Mouse (Mus musculus): ENCODE results near the gene Abca7.

Abca7 gene

DNA sequence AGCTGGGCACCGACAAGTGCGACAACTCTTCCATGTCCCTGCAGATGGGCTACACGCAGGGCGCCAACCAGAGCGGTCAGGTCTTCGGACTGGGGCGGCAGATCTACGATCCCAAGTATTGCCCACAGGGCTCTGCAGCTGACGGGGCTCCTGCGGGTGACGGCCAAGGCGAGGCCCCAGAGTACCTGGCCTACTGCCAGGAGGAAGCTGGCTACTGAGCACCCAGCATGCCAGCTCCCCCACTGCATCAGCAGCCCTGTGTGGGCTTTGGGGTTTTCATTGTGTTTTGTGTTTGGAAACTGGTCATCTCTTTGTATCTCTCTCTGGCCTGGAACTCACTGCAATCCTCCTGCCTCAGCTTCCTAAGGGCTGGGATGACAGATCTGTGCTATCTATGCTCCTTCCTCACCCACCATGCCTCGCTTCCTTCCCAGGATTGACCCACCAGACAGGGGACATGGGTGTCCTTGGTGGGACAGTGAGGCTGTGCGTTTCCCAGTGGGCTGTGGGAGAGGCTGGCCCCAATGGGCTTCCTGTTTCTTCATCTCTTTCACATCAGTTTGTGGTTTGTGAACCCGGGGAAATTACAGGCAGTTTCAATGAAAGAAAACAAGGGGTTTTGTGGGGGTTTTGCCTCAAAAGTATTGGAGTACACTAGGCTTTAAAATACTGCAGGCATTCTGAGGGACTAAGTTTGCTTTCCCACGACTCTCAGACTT, 1.7 kb upstream of the Abca7 start:
- no peak for DNase-seq (ENCODE audit: low spot score in 2 of 2)

GRCm38 (mm10) chr10:79995636-79996035, 658 bp upstream of the Abca7 start:
- DNase-seq (ENCODE audit: low spot score in 2 of 2), result no peak

GRCm38 (mm10) chr10:79997034-79997760, 903 bp downstream of the Abca7 start:
- peak; percentile 61 to 76 for DNase-seq (ENCODE audit: low spot score in 2 of 2)

DNA sequence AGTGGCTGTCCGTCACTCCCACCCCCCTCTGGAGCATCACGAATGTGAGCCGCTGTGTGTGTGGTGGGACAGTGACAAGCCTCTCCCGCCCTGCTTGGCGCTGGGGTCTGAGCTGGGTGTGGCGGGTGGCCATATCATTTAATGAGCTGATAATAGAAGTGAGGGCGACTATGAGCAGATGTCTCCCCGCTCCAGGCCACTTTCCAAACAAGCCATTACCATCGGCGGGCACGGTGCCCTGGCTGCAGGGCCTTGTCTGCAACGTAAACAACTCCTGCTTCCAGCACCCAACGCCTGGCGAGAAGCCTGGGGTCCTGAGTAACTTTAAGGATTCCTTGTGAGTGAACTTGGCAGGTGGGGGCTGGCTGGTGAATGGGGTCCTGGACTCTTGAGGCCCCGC, 1.5 kb downstream of the Abca7 start:
- no peak for DNase-seq (ENCODE audit: low spot score in 2 of 2)

- DNase-seq (ENCODE audit: low spot score in 2 of 2), result no peak
These were observed 5.7 kb downstream of the Abca7 start for GRCm38 (mm10) chr10:80001945-80002344.

- DNase-seq (ENCODE audit: low spot score in 2 of 2), result no peak
These were observed 6.5 kb downstream of the Abca7 start for GRCm38 (mm10) chr10:80002829-80003228.

DNA sequence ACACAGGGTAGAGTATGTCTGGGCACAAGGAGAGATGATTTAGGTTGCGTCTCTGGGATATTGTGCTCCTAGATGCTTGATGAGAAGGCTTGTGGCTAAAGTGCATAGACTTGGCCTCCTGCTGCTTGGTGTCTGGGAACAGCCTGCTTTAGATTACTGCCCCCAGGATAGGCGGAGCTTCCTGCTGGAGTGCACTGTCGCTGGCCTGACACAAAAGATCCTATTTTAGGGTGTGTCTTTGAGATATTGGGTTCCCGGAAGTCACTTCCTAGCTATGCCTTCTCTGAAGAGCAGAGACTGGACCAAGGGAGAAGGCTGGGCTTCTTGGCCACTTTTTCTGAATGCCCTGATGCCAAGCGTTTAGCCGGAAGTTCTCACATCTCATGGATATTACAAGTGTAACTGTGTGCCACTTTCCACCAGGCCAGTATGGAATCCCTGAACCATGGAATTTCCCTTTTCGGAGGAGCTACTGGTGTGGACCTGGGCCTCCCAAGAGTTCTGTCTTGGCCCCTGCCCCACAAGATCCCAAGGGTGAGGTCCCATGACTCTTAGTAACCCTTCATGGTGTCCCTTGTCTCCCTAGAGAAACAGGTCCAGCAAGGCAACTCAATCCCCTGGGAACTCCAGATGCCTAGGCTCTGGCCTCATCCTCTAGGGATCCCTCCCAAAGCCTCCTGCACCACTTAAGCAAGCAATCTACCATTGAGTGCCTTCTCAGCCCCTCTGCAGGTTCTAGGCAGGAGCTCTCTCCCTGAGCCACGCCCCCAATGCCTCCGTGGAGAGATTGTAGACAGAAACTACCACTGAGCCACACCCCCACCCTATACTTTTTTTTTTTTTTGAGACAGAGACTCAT, 7.3 kb downstream of the Abca7 start:
- no peak for DNase-seq (ENCODE audit: low spot score in 2 of 2)

DNA sequence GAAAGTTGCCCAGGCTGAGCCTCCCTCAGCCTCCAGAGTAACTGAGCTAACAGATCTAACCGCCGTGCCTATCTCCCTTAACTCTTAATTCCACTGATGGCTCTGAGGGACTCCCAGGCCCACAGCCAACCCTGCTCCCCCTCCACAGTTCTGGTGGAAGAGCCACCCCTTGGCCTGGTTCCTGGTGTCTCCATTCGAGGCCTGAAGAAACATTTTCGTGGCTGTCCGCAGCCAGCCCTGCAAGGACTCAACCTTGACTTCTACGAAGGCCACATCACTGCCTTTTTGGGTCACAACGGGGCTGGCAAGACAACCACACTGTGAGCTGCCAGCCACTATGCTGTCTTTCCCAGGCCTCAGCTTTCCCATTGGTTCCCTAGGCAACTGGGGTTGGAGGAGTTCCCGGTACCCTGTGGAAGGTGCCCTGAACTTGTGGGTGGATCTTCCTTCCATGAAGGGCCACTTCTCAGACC, 8.0 kb downstream of the Abca7 start:
- DNase-seq (ENCODE audit: low spot score in 2 of 2), result no peak

- no peak for DNase-seq (ENCODE audit: low spot score in 2 of 2)
These were observed 15.4 kb downstream of the Abca7 start for GRCm38 (mm10) chr10:80011740-80012139.

- DNase-seq (ENCODE audit: low spot score in 2 of 2), result no peak
These were observed 17.3 kb downstream of the Abca7 start for GRCm38 (mm10) chr10:80013609-80014008.

DNA sequence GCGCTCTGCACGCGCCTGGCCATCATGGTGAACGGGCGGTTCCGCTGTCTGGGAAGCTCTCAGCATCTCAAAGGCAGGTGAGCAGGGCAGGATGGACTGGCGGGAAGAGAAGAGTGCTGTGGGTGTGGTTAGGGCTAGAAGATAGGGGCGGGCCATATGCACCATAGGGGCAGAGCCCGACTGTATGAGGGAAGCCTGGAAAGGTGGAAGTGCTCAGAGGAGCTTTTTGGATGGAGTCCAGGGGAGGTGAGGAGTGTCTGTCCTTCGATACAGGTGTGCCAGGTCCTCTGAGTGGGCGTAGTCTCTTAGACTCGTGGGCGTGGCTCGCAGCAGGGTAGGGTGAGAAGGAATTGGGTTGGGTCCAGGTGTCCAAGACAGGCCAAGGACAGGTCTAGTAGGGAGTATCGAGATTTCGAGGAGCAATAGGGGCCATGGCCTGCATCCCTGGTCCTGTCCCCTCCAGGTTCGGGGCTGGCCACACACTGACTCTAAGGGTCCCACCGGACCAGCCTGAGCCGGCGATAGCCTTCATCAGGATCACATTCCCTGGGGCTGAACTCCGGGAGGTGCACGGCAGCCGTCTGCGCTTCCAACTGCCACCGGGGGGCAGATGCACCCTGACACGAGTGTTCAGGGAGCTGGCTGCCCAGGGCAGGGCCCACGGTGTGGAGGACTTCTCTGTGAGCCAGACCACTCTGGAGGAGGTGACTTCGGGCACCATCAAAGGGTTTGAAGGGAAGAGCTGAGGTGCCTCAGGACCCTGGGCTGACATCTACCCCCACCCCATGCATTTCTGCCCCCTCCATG, 18.4 kb downstream of the Abca7 start:
- no peak for DNase-seq (ENCODE audit: low spot score in 2 of 2)

DNA sequence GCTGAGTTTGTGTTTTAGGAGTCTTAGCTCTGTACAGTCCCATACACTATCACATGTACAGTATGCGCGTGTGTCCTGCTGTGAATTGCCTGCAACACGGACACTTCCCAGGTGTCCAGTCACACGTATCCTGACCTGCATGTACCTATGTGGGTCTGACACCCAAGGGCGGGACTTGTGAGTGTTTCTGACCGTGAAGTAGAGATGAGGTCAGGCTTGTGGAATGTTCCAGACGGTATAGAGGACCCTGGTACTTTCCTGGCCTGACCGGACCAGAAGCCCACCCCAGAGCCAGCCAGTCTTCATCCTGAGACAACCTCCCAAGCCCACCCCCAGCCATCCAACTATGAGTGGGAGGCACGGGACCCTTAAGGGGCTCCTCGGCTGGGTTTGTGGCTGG, 19.3 kb downstream of the Abca7 start:
- no peak for DNase-seq (ENCODE audit: low spot score in 2 of 2)

- no peak for DNase-seq (ENCODE audit: low spot score in 2 of 2)
These were observed 20.2 kb downstream of the Abca7 start, which contains the start of gene Arhgap45 for GRCm38 (mm10) chr10:80016511-80016910. Gene Arhgap45 (plus strand): TSS chr10:80016653.

GRCm38 (mm10) chr10:80016931-80017330, 20.6 kb downstream of the Abca7 start:
- DNase-seq (ENCODE audit: low spot score in 2 of 2), result no peak

- DNase-seq (ENCODE audit: low spot score in 2 of 2), result no peak
These were observed 21.1 kb downstream of the Abca7 start for GRCm38 (mm10) chr10:80017361-80017760.

DNA sequence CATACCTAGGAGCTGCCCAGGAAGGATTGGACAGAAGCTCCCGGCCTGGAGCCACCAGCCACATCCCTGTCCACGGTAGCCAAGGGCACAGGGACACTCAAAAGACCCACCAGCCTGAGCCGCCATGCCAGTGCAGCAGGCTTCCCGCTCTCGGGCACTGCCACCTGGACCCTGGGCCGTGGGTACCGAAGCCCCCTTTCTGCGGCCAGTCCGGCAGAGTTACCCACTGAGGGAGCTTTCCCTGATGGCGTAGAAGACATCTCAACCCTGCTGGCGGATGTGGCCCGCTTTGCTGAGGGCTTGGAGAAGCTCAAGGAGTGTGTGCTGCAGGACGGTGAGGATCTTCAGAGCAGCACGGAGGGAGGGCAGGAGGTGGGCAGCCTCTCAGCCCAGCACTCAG, 21.5 kb downstream of the Abca7 start:
- no peak for DNase-seq (ENCODE audit: low spot score in 2 of 2)

DNA sequence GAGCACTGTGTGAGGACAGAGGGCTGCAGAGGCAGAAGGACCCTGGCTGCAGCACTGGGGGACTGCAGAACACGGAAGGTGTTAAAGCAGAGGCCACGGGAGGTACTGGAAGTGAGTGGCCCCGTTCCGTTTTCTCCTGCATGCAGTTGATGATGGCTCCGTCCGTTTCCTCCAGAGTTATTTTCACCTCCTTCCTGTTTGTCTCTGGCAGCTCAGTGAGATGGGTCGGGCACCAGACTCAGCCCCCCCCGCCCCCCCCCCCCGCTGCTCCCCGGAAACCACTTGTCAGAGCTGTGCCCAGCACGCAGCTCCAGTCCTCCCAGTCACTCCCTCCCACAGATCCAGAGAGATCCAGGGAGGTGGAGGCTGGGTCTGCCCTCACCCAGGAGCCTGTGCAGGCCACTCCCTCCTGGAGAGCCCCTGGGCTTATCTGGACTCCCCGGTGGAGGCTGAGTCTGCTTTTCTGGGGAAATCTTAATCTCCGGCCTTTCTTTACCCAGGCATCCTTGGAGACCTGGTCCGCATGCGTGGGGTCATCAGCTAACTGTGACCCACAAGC, 22.5 kb downstream of the Abca7 start:
- DNase-seq (ENCODE audit: low spot score in 2 of 2), result no peak

DNA sequence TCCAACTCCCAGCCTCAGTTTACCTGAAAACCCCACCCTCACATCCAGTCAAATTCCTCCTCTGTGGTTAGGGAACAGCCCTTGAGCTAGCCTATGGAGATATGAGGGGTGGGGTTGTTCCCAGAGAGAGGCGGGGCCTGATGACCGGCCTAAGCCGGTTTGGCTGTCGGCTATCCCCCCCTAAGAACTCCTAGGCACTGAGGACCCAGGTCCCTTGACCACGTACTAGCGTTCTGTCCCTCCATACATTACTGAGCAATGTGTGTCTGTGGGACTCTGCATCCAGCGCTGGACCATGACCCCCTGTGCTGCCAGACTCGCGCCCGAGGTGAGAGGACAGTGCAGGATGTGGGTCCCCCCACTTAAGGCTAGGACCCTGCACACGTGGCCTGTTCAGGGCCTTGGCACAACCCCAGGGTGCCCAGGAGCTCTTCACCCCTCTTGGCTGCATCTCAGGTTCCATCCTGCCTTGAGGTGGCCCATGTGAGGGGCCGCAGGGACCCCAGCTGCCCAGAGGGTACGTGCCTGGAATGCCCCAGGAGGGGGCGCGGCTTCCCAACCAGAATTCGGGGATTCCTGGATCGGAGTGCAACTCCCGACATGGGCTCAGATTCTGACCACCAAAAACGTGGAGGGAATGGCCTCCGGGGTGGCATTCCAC, 23.3 kb downstream of the Abca7 start:
- no peak for DNase-seq (ENCODE audit: low spot score in 2 of 2)

- no peak for DNase-seq (ENCODE audit: low spot score in 2 of 2)
These were observed 23.9 kb downstream of the Abca7 start for GRCm38 (mm10) chr10:80020191-80020590.

DNA sequence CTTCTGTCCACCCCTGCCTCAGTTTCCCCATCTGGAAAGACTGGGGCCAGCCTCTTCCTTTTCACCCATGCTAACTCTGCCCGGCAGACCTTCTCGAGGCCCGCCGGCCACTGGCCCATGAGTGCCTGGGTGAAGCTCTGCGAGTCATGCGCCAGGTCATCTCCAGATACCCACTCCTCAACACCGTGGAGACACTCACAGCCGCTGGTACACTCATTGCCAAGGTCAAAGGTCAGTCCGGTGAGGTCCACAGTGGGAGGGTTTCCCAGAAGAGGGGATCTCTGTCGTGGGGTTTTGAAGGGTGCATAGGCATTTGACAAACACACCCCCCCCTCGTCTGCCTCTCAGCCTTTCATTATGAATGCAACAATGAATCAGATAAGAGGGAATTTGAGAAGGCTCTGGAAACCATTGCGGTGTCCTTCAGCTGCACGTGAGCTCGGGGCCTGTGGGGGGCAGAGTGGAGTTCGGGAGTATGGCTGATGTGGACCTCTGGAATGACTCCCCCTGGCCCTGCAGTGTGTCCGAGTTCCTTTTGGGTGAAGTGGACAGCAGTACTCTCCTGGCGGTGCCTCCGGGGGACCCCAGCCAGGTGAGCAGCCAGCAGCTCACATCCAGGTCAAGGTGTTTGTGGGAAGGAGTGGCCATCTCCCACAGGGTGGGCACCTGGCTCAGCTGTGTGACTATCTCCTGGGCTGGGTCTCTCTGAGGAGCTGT, 24.5 kb downstream of the Abca7 start:
- no peak for DNase-seq (ENCODE audit: low spot score in 2 of 2)

Measured in frontal cortex, postnatal 14 days (tissue).